Mouse (Mus musculus) olfactory bulb, adult 2 months (tissue): ENCODE measurements around the gene Cdyl2. TPM values are rescaled to one million over a fixed set of nuclear protein-coding genes. Genes with fewer than 3 reads are reported as not detected.

Experiments
- H3K27ac ChIP-seq: fragments of 200-500 bp; 2 replicates; pipeline ENCODE4 v1.5.1; 2012; ENCODE audit warnings: low read depth, low read length; ENCODE audit not compliant: insufficient read depth
- H3K4me1 ChIP-seq: fragments of 200-500 bp; 2 replicates; pipeline ENCODE4 v1.6.1; 2012; ENCODE audit warnings: low read length; ENCODE audit not compliant: control insufficient read depth, insufficient read depth
- H3K4me3 ChIP-seq: fragments of 200-500 bp; 2 replicates; pipeline ENCODE4 v1.5.1; 2012; ENCODE audit warnings: mild to moderate bottlenecking, low read depth, low read length, moderate library complexity; ENCODE audit not compliant: insufficient read depth
- CTCF ChIP-seq: fragments of 200-500 bp; IDR thresholded peaks from 2 replicates; pipeline ENCODE4 v1.5.1; 2012; ENCODE audit warnings: low read depth, mild to moderate bottlenecking, low read length, moderate library complexity; ENCODE audit not compliant: insufficient read depth
- POLR2A ChIP-seq: fragments of 200-500 bp; IDR thresholded peaks from 2 replicates; pipeline ENCODE4 v1.6.1; 2012; ENCODE audit warnings: mild to moderate bottlenecking, low read depth, low read length, moderate library complexity; ENCODE audit not compliant: insufficient read depth
- WGBS: fragments of 180-500 bp; shearing (Covaris S2); methylation state at CpG from one replicate; pipeline ENCODE4 v1.1.7; 2018; 5-methylcytosine and 5-hydroxymethylcytosine counted together
- polyA plus RNA-seq: library from polyadenylated mRNA; stranded (reverse); fragments of >200 nt; gene quantifications from 2 replicates; pipeline ENCODE4 v1.2.4, GENCODE M21; 2012; ENCODE audit warnings: low replicate concordance; ENCODE audit not compliant: missing spikeins, insufficient read depth, insufficient read length

Cdyl2 gene
- polyA plus RNA-seq, 1 experiment = not detected

DNA sequence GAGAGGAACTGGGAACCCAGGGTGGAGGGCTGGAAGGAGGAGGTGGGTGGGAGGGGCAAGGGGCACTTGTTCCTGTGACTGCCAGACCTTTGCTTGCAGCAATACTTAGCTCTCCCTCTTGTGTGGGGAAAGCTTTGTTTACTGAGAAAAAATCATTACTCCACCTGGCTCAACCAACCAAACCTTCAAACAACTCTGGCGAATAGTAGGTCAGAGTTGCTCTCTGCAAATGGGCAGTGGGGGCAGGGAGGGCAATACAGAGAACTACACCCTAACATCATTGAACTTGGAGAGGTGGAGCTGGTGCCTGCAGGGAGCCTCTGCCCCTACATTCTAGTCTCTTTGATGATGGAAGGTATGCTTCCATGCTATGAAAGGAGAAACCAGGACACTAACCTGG lies 192.7 kb downstream of the Cdyl2 start:
- H3K27ac ChIP-seq = no peak overlapping the region
- TF ChIP-seq CTCF (no peak), POLR2A (no peak)
- no peak overlapping the region for H3K4me3 ChIP-seq
- no peaks in the 10 kb centered on the region for H3K4me1 ChIP-seq
- 100% methylated on average over 1 of the region's 1 CpGs for WGBS

DNA sequence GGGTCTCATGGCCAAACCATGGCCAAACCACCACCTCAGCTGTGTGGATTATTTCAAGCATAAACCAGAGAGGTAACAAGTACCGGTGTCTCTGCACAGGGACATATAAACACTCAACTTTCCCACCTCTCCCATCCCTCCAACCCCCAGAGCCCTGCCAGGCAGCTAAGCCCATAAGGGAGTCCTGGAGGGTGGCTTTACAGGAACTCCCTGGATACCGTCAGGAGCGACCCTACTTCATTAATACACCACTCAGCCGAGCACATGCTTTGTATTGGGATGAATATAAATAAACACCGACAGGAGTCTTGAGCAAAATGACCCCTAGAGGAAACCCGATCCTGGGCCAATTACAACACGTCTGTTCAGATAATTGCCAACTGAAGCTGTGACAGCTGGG lies 194.0 kb downstream of the Cdyl2 start:
- WGBS = 43% methylated on average over 7 of the region's 7 CpGs
- Histone ChIP-seq H3K4me3 (no peak overlapping the region), H3K27ac (no peak overlapping the region), H3K4me1 (no peaks in the 10 kb centered on the region)
- TF ChIP-seq CTCF (no peak), POLR2A (no peak)

DNA sequence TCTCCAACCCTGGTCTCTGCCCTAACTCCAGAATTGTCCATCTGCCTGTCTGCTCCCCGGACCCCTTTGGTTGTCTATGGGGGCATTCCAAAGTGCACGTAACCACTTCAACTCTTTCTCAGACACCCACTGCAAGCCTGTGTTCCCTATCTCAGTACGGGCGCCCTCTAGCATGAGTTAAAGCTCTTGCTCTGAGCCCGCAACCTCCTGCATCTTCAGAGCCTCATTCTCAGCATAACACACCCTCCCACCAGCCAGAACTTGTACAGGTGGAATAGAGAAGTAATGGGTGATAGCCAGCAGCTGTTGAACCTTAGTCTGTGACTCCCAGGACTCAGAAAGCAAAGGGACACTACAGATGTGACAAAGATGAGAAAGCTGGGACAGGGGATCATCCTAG lies 196.0 kb downstream of the Cdyl2 start:
- Histone ChIP-seq H3K4me1 (no peaks in the 10 kb centered on the region), H3K4me3 (no peak overlapping the region), H3K27ac (no peak overlapping the region)
- WGBS = 78% methylated on average over 5 of the region's 5 CpGs
- TF ChIP-seq CTCF (no peak), POLR2A (no peak)

DNA sequence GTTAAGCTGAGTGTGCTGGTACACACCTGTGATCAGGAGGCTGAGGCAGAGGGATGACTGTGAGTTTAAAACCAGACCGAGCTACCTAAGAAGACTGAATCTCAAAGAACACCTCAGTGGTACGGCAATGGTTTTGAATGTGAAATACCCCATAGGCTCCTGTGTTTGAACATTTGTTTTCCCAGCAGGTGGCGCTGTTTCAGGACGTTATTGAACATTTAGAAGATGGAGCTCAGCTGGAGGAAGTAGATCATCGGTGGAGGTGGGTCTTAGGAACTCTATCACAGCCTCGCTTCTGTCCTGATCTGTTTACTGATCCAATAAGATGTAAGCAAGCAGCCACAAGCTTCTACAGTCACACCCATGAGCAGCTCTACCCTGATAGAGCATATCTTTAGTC lies 199.7 kb downstream of the Cdyl2 start:
- TF ChIP-seq CTCF (no peak), POLR2A (no peak)
- 78% methylated on average over 6 of the region's 6 CpGs for WGBS
- no peak overlapping the region for H3K4me3 ChIP-seq
- H3K27ac ChIP-seq = no peak overlapping the region
- no peaks in the 10 kb centered on the region for H3K4me1 ChIP-seq

DNA sequence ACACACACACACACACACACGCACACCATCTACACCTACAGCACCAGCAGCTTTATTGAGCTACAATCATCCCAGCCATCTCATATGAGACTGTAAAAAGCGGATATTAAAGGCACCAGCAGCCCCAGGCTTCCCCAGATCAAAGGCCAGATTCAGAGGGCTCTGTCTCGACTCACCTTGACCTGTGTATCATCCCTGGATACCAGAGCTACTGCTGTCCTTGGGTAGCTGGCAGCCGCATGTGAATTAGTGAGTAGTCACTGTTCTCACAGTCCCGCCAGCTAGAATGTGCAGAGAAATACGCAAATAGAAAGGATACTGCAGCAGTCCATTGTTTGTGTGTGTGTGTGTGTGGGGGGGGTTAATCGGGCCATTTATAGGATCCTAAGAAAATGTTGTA lies 204.1 kb downstream of the Cdyl2 start:
- 79% methylated on average over 7 of the region's 7 CpGs for WGBS
- Histone ChIP-seq H3K4me1 (no peaks in the 10 kb centered on the region), H3K27ac (no peak overlapping the region), H3K4me3 (no peak overlapping the region)
- TF ChIP-seq POLR2A (no peak), CTCF (no peak)

DNA sequence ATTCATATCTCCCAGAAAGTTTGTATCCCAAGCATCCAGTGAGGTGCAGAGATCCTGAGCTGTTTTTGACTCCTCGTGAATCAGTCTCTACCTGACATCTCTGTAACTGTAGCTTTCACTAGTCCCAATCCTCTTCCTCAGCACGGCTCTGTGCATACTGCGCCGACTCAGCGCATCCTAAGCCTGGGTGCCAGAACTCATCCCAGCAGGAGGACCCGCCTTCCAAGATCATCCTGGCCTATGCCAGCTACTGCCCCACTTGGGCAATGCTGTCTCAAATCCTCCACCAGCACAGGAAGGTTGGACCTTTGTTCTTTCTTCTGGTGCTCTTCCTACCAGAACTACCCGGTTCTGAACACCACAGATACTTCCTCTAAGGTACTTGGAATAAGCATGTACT lies 207.9 kb downstream of the Cdyl2 start:
- Histone ChIP-seq H3K4me1 (no peaks in the 10 kb centered on the region; the same call in 1 of the 2 replicates), H3K4me3 (no peak overlapping the region), H3K27ac (no peak overlapping the region)
- TF ChIP-seq CTCF (no peak), POLR2A (no peak)
- WGBS = 87% methylated on average over 7 of the region's 7 CpGs

Other genes with a start within 250 kb of the Cdyl2 start
- gene Dynlrb2, start 228.0 kb downstream of the Cdyl2 start, polyA plus RNA-seq = not detected in 2 replicates
- not detected in 2 replicates for gene Cmc2, start 188.5 kb upstream of the Cdyl2 start, polyA plus RNA-seq
- gene Cenpn, start 188.7 kb upstream of the Cdyl2 start, polyA plus RNA-seq = not detected in 2 replicates
- gene Atmin, start 210.4 kb upstream of the Cdyl2 start, polyA plus RNA-seq = not detected in 2 replicates
- not detected in 2 replicates for gene 1700030J22Rik, start 246.0 kb upstream of the Cdyl2 start, polyA plus RNA-seq